Mouse (Mus musculus) adrenal gland, postnatal 25 days (tissue): ENCODE results near the gene Vmn1r66. TPM values are rescaled to one million over a fixed set of nuclear protein-coding genes. Genes with fewer than 3 reads are reported as not detected.
"Not testable (repeated sequence)": the region's sequence is repeated elsewhere in the genome, so short reads cannot be mapped to it uniquely, and the experiment has no call there.

Experiments used
- DNase-seq: peaks from one replicate; pipeline ENCODE4 v3.0.0; 2021; ENCODE audit warnings: mixed read lengths
- long read RNA-seq: library from polyadenylated mRNA; stranded (forward); transcript quantifications from one replicate; pipeline ENCODE4 v2.0.0, GENCODE M21; 2021
- total RNA-seq: library from RNA; stranded (reverse); gene quantifications from 2 replicates; pipeline ENCODE4 v1.2.3, GENCODE M21; 2021

Vmn1r66 gene
- total RNA-seq: not detected in 2 replicates
- long read RNA-seq: 0 reads

- no peak for DNase-seq
These were observed at the start of gene Vmn1r66 for GRCm38 (mm10) chr7:10277906-10278305. Gene Vmn1r66, minus strand, starts transcription at chr7:10278006.

GRCm38 (mm10) chr7:10325462-10325861 is 47.7 kb upstream of the Vmn1r66 start:
- not testable (repeated sequence) for DNase-seq

GRCm38 (mm10) chr7:10252075-10252474 is 25.7 kb downstream of the Vmn1r66 start:
- no peak for DNase-seq

- no peak for DNase-seq
These were observed 28.7 kb downstream of the Vmn1r66 start for GRCm38 (mm10) chr7:10249146-10249545.

Other genes starting within 250 kb of the Vmn1r66 start
- gene Vmn2r50, start 224.7 kb downstream of the Vmn1r66 start, total RNA-seq: not detected in 2 replicates
- gene Vmn2r51, start 172.3 kb downstream of the Vmn1r66 start, total RNA-seq: not detected in 2 replicates
- gene Vmn2r52, start 101.4 kb downstream of the Vmn1r66 start, total RNA-seq: not detected in 2 replicates
- gene Vmn1r67, start 165.3 kb upstream of the Vmn1r66 start, total RNA-seq: not detected in 2 replicates
- 2.6 and 3.1 TPM in 2 replicates for gene Zik1, start 217.4 kb upstream of the Vmn1r66 start, total RNA-seq